Mouse (Mus musculus) layer of hippocampus, postnatal 10 days (tissue): ENCODE results near the gene Eml6. TPM values are rescaled to one million over a fixed set of nuclear protein-coding genes. Genes with fewer than 3 reads are reported as not detected.

Experiments
- DNase-seq, 2 experiments: peaks; one replicate each; pipeline ENCODE4 v3.0.0; 2021; ENCODE audit warnings: low spot score in 2 of 2
- total RNA-seq, 2 experiments: library from RNA; stranded (reverse); gene quantifications; 2 replicates each; pipeline ENCODE4 v1.2.3; 2021

Eml6 gene
- total RNA-seq, 2 experiments from 2014 or later, result 32.5 to 39.1 TPM

DNA sequence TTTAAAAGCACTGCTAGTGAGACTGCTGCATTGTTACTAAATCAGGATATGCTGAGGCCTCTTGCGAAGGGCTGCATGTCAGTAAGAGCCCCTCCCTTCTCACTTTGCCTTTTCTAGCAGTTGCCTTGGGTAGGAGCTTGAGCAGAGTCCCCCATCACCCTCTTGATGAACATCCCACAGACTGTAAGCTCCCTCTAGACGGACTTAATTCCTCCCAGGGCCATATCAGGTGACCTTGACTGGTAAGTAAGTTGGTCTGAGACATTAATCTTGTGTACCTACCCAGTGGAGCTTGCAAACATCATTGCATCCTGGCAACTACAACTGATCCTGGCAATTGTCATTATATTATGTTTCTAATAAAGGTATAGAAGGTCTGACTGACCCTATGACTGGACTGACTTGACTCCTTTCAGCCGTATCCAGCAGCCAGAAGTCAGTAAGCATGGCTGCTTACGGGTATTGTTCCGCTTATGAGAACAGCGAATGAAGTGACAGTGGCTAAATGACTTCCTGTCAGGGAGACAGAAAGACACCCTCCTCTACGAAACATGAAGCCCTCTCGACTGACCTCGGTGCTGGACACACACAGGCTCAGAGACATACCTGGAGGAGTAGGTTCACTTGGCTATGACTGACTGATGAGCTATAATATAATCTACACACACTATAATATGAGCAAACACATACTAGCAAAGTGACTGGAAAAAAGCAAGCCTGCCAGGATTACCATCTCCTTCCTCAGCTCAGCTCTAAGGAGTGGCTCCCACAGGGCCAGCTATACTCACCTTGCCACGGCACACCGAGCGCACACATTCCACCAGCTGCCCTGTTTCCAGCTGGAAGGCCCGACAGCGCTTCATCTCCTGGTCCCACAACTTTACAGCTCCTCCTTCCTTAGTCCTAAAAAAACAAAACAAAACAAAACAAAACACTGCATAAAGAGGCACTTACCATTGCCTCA is 273.9 kb downstream of the Eml6 start:
- no peak for DNase-seq

DNA sequence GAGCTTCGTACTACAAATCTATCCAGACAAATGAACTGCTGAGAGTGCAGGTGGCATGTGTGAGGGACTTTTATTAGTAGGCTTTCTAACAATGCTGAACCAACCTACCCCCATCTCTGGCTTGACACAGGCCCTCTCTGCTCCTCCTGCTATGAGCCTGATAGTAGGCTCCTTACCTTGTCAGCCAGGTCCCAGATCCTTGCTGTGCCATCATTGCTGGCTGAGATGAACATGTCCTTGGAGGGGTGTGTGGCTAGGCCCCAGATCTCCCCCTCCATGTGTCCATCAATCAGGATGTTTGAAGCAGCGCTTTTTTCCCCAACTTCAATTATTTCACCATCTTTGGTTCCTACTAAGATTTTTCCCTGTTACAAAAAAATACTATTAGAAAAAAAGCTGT is 274.8 kb downstream of the Eml6 start:
- DNase-seq, result no peak

DNA sequence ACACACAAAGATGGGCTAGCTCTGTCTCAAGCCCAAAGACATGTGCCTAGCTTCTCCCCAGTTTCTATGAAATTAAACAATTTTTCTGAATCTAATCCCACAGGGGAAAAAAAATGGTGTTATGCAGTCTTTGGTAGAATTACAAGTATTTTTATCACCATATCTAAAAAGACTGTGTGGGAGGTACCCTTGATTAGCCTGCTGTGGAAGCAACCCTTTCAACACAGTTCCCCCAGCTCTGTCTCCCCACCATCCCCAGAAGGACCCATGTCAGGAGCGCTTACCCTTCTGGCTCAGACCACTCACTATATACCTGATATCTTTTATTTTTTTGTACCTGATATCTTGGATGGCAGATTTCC is 276.4 kb downstream of the Eml6 start:
- no peak for DNase-seq

DNA sequence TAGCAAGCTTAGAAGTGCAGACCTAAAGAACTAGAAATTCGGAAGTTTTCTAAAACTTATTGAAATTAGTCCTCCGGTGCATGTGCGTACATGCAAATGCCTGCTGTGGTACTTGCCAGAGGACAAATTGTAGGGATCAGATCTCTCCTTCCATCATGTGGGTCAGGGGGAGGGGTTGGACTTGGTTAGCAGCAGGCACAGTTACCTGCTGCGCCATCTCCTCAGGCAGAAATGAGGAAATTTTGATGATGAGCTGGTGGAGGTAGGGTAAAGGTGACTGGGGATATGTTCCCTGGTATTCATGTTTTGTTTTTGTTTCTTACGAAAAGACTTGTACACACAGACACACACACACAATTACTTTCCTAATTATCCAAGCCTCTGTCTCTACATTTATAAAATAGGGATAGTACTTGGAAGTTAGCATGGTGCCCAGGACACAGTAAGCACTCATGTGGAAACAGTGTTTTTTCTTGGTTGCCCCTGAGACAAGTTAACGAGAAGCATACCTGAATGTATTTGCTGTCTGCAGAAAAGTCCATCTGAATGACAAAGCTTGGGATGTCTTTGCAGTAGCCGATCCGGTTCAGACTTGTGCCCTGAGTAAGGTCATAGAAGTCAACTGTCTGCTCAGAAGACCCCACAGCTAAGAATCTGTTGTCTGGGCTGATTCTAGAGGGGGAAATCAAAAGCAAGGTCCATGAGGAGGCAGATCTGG is 276.9 kb downstream of the Eml6 start:
- no peak for DNase-seq

DNA sequence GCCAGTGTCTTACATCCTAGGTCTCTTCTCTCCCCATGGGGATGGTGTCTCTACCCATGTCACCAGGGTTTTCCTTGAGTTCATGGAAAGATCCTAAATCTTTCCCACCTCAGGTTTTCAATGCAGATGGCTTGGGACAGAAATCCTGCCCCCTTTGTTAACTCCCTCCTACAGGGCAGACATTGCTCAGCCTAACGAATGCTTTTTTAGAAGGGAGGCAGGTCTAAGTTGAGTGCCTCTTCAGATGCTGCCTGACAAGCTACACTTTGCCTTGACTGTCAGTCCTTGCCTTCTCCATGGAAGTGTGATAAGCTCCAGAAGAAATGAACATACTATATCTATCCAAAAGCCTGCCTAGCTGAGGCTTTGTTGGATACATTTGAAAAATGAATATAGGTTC is 278.0 kb downstream of the Eml6 start:
- no peak for DNase-seq

DNA sequence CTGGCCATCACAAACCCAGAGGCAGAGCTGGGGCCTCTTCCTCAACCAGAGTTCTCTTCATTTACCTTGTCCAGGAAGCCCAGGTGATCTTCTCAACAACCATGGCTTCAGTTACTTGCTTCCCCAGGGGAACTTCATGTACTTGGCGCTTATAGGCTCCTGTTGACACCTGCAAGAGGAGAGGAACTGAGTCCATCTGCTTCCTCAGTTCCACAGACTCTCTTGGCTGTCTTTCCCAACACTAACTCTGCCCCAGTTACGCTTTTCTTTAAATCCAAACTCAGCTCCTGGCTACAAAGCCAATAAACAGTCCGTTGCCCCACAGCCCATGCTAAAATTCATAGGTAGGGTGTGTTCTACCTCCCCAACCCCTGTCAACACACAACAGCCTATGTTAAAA is 278.5 kb downstream of the Eml6 start:
- no peak for DNase-seq

DNA sequence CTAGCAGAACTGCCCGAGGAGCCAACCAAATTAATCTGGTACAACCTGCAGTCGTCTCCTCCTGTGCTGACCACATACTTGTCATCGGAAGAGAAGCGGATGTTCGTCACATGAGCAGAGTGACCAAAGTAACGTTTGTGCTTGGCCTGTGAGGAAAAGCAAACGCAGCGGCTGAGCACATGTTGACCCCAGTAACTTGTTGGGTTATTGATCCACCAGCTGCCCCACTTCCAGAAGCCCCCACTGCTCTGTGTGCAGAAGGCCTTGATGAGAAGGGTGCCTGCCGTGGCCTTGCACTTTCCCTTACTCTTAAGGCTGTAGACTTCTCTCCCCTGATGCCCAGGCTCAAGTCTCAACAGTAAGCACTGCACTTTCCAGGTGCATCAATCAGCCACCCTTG is 279.6 kb downstream of the Eml6 start:
- DNase-seq, result no peak

DNA sequence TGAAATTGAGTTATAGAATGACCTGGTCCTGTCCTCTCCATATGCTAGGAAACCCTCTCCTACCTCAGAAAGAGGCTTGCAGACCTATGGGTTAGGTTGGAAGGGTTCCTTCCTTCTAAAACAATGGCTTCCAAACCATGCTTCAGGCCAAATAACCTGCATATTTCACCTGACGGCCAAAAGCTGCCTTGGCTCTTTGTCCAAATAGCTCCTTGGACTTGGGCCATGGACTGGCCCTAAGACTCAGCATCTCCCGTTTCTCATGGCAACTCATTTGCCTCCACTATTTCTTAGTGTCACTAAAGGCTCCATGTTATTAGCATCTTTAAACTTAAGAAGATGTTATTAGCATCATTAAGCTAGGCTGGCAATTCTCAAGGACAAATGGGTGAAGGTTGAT is 280.3 kb downstream of the Eml6 start:
- DNase-seq, result no peak

DNA sequence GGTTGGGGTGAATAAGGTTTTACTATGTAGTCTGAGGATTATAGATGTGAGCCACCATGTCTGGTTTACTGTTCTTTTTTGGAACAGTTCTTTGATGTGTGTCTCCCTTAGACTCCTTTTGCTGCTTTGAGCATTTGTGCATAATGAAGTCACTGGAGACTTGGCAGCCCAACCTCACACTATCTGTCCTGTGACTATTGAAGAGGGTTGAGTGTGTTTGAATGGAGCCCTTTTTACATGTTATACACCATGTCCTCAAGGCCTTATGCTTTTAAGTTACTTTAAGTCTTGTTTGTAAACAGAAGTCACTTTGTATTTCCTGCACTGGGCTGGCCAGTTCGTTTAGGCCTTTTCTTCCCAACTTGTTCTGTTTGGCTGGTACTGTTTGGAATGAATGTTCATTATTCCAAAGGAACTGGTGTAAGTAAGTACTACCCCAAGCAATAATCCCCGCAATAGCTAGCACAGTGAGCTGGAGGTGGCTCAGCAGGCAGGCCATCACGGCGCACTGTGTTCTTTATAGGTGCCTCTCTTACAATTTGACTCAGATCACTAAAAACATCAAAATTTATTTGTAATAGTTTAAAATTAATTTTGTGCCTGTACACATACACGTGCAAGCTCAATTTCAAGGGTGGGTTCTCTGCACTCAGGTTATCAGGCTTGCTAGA is 280.9 kb downstream of the Eml6 start:
- no peak for DNase-seq

DNA sequence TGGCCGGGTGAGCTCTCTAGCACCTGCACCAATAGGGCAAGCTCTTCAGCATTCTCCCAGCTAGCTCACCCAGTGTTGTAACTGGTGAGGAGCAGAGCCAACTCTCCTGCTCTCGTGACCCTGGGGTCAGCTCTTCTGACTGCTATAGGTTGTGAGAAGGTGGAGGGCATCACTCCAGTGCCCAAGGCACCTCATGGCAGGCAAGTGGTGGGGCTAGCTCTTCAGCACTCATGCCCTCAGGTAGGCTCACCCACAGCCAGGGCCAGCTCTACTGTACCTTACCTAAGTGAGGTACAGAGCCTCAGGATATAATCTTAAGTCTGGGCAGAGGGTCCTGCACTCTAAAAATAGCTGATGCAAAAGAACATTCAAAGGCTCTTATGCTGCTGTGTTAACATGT is 286.1 kb downstream of the Eml6 start:
- no peak for DNase-seq

DNA sequence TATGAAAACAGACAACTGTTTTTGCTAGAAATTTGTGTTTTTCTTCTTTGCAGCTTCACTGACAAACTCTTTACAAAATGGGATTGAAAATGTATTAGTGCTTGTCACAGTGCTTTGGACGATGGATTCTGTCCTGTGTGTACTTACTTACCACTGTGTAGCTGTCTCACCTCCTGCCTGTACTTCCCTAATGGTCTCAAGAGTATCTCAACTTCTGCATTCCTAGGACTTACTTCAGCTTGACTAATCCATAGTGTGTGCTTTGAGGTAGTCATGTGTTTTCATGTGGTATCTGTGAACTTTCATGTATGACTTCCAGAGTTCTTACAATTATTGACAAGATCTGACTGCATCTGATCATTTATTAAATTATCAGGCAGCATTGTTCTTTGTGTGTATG is 297.9 kb downstream of the Eml6 start:
- no peak for DNase-seq

DNA sequence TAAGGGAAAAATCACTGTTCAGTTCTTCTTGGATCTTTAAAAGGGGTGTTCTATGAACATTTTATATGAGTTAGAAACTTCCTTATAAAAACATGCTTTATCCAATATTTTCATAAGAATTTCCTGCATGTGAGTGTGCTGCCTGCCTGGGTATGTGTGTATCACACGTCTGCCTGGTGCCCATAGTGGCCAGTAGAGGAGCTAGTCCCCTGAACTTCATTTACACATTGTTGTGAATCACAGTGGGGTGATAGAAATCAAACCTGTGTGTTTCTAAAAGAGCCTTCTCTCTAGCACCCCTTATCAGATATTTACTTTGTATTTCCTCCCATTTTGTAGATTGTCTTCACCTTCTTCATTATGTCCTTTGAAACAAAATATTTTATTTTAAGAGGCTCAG is 300.2 kb downstream of the Eml6 start:
- no peak for DNase-seq

DNA sequence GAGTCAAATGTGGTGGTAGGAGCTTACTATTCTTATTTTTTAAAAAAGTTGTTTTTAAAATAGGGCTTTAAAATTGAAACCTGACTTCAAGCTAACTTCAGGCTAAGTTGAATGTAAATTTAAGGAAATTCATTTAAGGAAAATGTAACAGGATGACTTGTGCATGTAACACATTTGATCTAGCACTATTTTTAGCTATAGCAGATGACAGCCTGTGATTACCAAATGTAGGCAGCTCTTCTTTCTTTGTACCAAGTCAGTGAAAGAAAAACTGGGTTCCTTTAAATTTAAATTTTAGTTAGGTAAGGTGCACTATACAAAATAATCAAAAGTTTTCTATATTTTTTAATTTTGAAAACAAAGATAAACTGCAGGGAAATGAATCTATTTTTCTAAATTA is 300.7 kb downstream of the Eml6 start:
- DNase-seq, result no peak

DNA sequence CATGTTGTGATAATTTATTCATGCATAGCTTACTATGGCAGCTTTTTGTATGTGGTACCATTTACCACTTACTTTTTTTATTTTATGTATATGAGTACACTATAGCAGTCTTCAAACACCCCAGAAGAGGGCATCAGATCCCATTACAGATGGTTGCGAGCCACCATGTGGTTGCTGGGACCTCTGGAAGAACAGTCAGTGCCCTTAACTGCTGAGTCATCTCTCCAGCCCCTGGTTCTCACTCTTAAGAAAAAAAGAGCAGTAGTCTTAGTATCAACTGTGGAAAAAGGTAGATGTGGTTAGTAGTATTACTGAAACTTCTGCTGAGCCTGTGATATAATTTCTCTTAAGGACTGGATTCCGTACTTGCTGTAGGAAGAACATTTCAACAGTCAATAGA is 301.6 kb downstream of the Eml6 start:
- DNase-seq, result no peak

DNA sequence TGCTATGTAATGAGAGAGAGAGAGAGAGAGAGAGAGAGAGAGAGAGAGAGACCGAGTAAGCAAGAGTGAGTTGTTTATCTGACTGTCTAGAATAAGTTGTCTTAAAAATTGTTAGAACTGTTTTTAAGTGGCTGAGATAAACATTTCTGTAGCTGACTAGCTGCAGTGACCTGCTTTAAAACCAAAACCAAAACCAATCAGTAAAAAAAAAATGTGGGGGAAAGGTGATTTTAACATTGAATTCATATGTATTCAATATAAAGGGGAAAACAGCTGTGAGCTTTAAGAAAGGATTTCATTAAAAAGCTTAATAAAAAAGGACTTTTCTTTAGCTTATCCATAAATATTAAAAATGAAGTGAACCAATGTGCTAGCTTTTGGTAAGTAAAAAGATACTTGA is 306.2 kb downstream of the Eml6 start:
- DNase-seq, result no peak

DNA sequence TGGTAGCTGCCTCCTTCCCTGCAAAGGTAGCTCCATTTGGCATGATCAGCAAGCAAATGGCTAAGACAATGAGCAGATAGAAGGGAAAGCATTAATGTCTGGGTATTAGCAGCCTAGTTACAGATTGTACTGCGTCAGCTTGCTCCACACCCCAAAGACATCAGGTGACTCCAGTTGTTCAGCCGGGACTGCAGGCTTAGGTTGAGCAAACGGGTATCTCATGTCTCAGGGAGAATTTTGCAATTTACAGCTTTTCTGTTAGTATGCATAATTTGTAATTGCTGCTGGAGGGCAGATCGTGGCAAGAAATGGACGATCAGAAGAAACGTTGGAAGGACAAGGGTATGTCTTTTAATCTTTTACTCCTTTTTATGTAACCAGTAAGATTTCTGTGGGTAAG is 307.3 kb downstream of the Eml6 start:
- DNase-seq, result no peak

DNA sequence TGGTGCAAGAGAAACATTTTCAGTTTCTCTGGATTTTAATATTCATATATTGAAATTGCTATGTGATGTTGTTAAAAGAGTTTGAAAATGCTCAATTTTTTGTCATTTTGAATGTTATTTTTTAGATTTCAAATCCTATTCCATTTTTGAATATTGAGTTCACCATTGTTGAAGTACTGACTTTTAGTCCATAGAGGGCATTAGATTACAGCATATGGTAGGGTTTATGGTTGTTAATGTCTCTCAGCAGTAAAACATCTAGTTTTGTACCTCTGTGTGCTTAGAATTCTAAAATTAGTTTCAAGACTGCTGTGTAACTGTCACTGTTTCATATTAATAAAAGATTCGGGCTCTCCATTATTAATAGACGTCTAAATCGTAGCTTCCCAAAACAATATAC is 310.3 kb downstream of the Eml6 start:
- no peak for DNase-seq

DNA sequence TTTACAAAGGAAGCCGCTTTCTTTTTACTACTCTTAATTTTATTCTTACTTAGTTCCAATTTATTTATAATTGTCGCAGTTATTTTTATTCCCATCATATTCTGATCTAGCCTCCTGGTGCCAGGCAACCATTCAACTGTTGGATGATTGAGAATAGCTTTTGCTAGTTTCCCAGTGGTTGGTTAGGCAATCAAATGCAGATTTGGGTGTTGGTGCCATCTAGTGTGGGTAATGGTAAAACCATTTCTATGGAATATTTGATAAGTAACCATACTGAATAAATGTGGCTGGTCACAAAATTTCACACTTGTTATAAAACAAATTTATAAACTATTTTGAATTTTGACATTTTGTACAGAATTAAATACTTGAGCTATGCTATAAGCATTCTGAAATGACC is 311.0 kb downstream of the Eml6 start:
- DNase-seq, result no peak

DNA sequence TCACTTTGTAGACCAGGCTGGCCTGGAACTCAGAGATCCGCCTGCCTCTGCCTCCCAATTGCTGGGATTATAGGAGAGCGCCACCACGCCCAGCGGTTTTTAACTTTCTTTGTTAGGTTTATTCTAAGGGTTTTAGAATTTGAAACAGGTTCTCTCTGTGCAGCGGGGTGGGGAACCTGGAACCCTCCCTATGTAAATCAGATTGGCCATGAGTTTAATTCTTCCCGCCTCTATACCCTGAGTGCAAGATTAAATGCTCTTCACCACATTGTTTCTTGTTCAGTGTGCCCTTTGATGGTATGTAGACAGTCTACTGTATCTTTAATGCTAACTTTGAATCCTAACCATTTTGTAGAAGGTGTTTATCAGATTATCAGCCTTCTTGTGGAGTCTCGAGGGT is 311.7 kb downstream of the Eml6 start:
- DNase-seq, result no peak

DNA sequence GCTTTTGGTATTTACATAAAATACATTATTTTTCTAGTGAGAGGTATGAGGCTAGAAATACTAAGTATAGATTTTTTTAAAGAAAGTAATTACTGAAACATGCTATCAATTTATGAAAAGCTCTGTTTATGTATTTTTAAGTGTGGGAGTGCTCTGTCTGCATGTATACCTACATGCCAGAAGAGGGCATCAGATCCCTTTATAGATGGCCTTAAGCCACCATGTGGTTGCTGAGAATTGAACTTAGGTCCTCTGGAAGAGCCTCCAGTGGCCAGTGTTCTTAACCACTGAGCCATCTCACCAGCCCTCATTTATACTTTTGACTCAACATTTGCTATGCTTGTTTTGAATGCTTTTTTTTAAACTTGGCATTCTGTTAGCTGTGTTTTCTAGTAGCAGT is 316.3 kb downstream of the Eml6 start:
- no peak for DNase-seq

DNA sequence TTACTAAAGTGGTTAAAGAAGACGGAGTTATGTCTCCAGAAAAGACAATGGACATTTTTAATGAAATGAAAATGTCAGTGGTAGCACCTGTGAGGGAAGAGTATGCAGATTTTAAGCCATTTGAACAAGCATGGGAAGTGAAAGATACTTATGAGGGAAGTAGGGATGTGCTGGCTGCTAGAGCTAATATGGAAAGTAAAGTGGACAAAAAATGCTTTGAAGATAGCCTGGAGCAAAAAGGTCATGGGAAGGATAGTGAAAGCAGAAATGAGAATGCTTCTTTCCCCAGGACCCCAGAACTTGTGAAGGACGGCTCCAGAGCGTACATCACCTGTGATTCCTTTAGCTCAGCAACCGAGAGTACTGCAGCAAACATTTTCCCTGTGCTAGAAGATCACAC is 319.0 kb downstream of the Eml6 start:
- DNase-seq, result no peak

DNA sequence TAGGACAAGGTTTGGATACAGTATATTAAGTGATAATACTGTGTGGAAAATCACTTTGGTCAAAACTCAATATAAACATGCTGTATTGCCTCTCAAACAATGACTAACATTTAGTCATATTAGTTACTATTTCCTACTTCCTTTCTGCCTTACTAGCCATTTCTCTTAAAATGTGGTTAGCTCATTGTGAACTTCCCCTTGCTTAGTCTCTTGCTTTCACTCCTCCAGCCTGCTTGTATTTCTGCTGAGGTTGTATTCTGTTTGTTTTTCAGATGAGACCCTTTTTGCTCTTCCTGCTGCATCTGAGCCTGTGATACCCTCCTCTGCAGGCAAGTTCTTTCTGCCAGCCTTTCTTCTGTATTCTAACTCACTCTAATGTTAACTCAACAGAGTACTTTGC is 320.6 kb downstream of the Eml6 start:
- DNase-seq, result no peak
